In genomic region chr5:135149820-135150178, GRCm38 (mm10) we compare ENCODE assay signal across 8 mouse cellular contexts. TPM values are rescaled to one million over a fixed set of nuclear protein-coding genes. Genes with fewer than 3 reads are reported as not detected.
DNase-seq lines count a peak whose midpoint lies in the region; ATAC-seq and TF ChIP-seq lines count a peak whose summit lies in the region.

No protein-coding gene starts in this region.

- peak overlapping the region; percentile 92 for H3K4me3 ChIP-seq in kidney, embryonic 15.5 days (replicated peaks)
- H3K4me3 ChIP-seq in bone marrow macrophage, adult 2 months (ENCODE audit: insufficient read depth, low read length) = peak overlapping the region; percentile 98
- peak overlapping the region; percentile 70 for H3K4me3 ChIP-seq in hindbrain, embryonic 13.5 days
- peak overlapping the region; percentile 71 for H3K4me3 ChIP-seq in midbrain, embryonic 14.5 days (replicated peaks; ENCODE audit: low read depth, low read length)

- DNase-seq in kidney, postnatal 25 days = no peak
- no peak for DNase-seq in midbrain, embryonic 14.5 days
- DNase-seq in ovary, postnatal 36 days (ENCODE audit: low spot score) = no peak
- no peak for DNase-seq in urinary bladder, postnatal 4 days (ENCODE audit: low spot score in 2 of 2)

- peaks cover 16% of the 10 kb centered on the region for H3K4me1 ChIP-seq in kidney, embryonic 15.5 days
- H3K4me1 ChIP-seq in bone marrow macrophage, adult 2 months (ENCODE audit: control insufficient read depth, insufficient read depth, low read length) = peaks cover 20% of the 10 kb centered on the region
- peaks cover 15% of the 10 kb centered on the region for H3K4me1 ChIP-seq in hindbrain, embryonic 13.5 days (replicated peaks)
- peaks cover 12% of the 10 kb centered on the region; the same call in 1 of the 2 replicates for H3K4me1 ChIP-seq in midbrain, embryonic 14.5 days (ENCODE audit: control insufficient read depth, insufficient read depth, low read length)

- H3K36me3 ChIP-seq in kidney, embryonic 15.5 days = peaks cover 31% of the 10 kb centered on the region
- peaks cover 9% of the 10 kb centered on the region for H3K36me3 ChIP-seq in hindbrain, embryonic 13.5 days
- H3K36me3 ChIP-seq in midbrain, embryonic 14.5 days (ENCODE audit: control insufficient read depth, insufficient read depth, low read length) = peaks cover 12% of the 10 kb centered on the region

- WGBS in kidney, embryonic 15.5 days = 0% methylated on average over 23 of the region's 23 CpGs
- WGBS in hindbrain, embryonic 13.5 days = under 1% methylated on average over 23 of the region's 23 CpGs
- under 1% methylated on average over 23 of the region's 23 CpGs for WGBS in midbrain, embryonic 14.5 days

- no peaks in the 10 kb centered on the region for H3K27me3 ChIP-seq in kidney, embryonic 15.5 days
- no peaks in the 10 kb centered on the region for H3K27me3 ChIP-seq in hindbrain, embryonic 13.5 days
- no peaks in the 10 kb centered on the region for H3K27me3 ChIP-seq in midbrain, embryonic 14.5 days (ENCODE audit: control insufficient read depth, insufficient read depth, low read length)

- TF ChIP-seq CTCF in bone marrow macrophage, adult 2 months (IDR thresholded peaks at IDR 0.05; ENCODE audit: low read depth, low read length) = no peak

- no peaks in the 10 kb centered on the region for H3K9me3 ChIP-seq in kidney, embryonic 15.5 days (replicated peaks)
- no peaks in the 10 kb centered on the region for H3K9me3 ChIP-seq in hindbrain, embryonic 13.5 days
- H3K9me3 ChIP-seq in midbrain, embryonic 14.5 days (ENCODE audit: control insufficient read depth, low read length) = no peaks in the 10 kb centered on the region

- H3K27ac ChIP-seq in kidney, embryonic 15.5 days = peak overlapping the region; percentile 98
- H3K27ac ChIP-seq in bone marrow macrophage, adult 2 months (ENCODE audit: insufficient read depth, low read depth, low read length) = peak overlapping the region; percentile 18; the same call in 1 of the 2 replicates
- peak overlapping the region; percentile 81 for H3K27ac ChIP-seq in hindbrain, embryonic 13.5 days
- H3K27ac ChIP-seq in midbrain, embryonic 14.5 days (replicated peaks; ENCODE audit: low read depth, low read length) = peak overlapping the region; percentile 82

- TF ChIP-seq POLR2A in bone marrow macrophage, adult 2 months (IDR thresholded peaks at IDR 0.05; ENCODE audit: borderline replicate concordance, low read depth, low read length) = no peak

- peak overlapping the region; percentile 75 for H3K9ac ChIP-seq in kidney, embryonic 15.5 days
- peak overlapping the region; percentile 81 for H3K9ac ChIP-seq in hindbrain, embryonic 13.5 days
- peak overlapping the region; percentile 69 for H3K9ac ChIP-seq in midbrain, embryonic 14.5 days (replicated peaks; ENCODE audit: low read length)

- peak overlapping the region; percentile 72 for H3K4me2 ChIP-seq in kidney, embryonic 15.5 days
- peak overlapping the region; percentile 82 for H3K4me2 ChIP-seq in hindbrain, embryonic 13.5 days
- peak overlapping the region; percentile 84 for H3K4me2 ChIP-seq in midbrain, embryonic 14.5 days (ENCODE audit: low read length)

- no peak for ATAC-seq in kidney, embryonic 15.5 days (replicated peaks; ENCODE audit: low FRiP score)
- no peak for ATAC-seq in hindbrain, embryonic 13.5 days (ENCODE audit: low FRiP score)
- no peak for ATAC-seq in midbrain, embryonic 14.5 days (ENCODE audit: low FRiP score, low TSS enrichment)
- no peak for ATAC-seq in megakaryocyte progenitor cell, adult 5-6 weeks (replicated peaks; ENCODE audit: poor library complexity)

RNA-seq across cellular contexts. Expression of gene Tbl2, which starts 0.3 kb away (rescaled TPM):
- 25.5 and 26.8 TPM in 2 replicates for polyA plus RNA-seq in kidney, embryonic 15.5 days (2015; fragmentation: Nextera tagmentation; extraction: Ambion mirVana)
- polyA plus RNA-seq in bone marrow macrophage, adult 2 months (2012; ENCODE audit: insufficient read depth, insufficient read length, missing spikeins) = 5.9 and 6.2 TPM in 2 replicates
- polyA plus RNA-seq in hindbrain, embryonic 13.5 days (2015; fragmentation: Nextera tagmentation; extraction: Ambion mirVana) = 14.9 and 16.7 TPM in 2 replicates
- 10.7 and 15.3 TPM in 2 replicates for polyA plus RNA-seq in midbrain, embryonic 14.5 days (2014; fragmentation: Nextera tagmentation; extraction: Ambion mirVana)
- 10.9 and 11.0 TPM in 2 replicates for total RNA-seq in megakaryocyte progenitor cell, adult 5-6 weeks (2015)
- total RNA-seq in megakaryocyte progenitor cell, adult 5-6 weeks (2017) = 14.9 and 18.7 TPM in 2 replicates

RNA-seq across cellular contexts. Expression of gene Bcl7b, which starts 18.3 kb away (rescaled TPM):
- polyA plus RNA-seq in kidney, embryonic 15.5 days (2015; fragmentation: Nextera tagmentation; extraction: Ambion mirVana) = 52.9 and 53.2 TPM in 2 replicates
- 48.9 and 57.6 TPM in 2 replicates for polyA plus RNA-seq in bone marrow macrophage, adult 2 months (2012; ENCODE audit: insufficient read depth, insufficient read length, missing spikeins)
- polyA plus RNA-seq in hindbrain, embryonic 13.5 days (2015; fragmentation: Nextera tagmentation; extraction: Ambion mirVana) = 45.3 and 52.1 TPM in 2 replicates
- 38.8 and 43.0 TPM in 2 replicates for polyA plus RNA-seq in midbrain, embryonic 14.5 days (2014; fragmentation: Nextera tagmentation; extraction: Ambion mirVana)
- 18.1 and 18.7 TPM in 2 replicates for total RNA-seq in megakaryocyte progenitor cell, adult 5-6 weeks (2015)
- 24.8 and 25.2 TPM in 2 replicates for total RNA-seq in megakaryocyte progenitor cell, adult 5-6 weeks (2017)

RNA-seq across cellular contexts. Expression of gene Baz1b, which starts 37.3 kb away (rescaled TPM):
- 40.4 and 42.3 TPM in 2 replicates for polyA plus RNA-seq in kidney, embryonic 15.5 days (2015; fragmentation: Nextera tagmentation; extraction: Ambion mirVana)
- polyA plus RNA-seq in bone marrow macrophage, adult 2 months (2012; ENCODE audit: insufficient read depth, insufficient read length, missing spikeins) = 57.5 and 58.9 TPM in 2 replicates
- polyA plus RNA-seq in hindbrain, embryonic 13.5 days (2015; fragmentation: Nextera tagmentation; extraction: Ambion mirVana) = 35.9 and 38.1 TPM in 2 replicates
- 30.1 and 43.9 TPM in 2 replicates for polyA plus RNA-seq in midbrain, embryonic 14.5 days (2014; fragmentation: Nextera tagmentation; extraction: Ambion mirVana)
- total RNA-seq in megakaryocyte progenitor cell, adult 5-6 weeks (2015) = 72.1 and 90.2 TPM in 2 replicates
- 128 and 160 TPM in 2 replicates for total RNA-seq in megakaryocyte progenitor cell, adult 5-6 weeks (2017)

Comparison
In these comparisons a context has a peak if more than half of its experiments do, and no peak if none do; other contexts are left out.
1. H3K27ac ChIP-seq: peak in every context shown above with its lines; median percentile 98 in kidney, embryonic 15.5 days; 82 in midbrain, embryonic 14.5 days; 81 in hindbrain, embryonic 13.5 days; 18 in bone marrow macrophage, adult 2 months.